Mouse (Mus musculus) testis, postnatal 14 days (tissue): ENCODE measurements around the gene Phrf1.
"Not testable (repeated sequence)": the region's sequence is repeated elsewhere in the genome, so short reads cannot be mapped to it uniquely, and the experiment has no call there.

Experiments
- DNase-seq: peaks from one replicate; pipeline ENCODE4 v3.0.0; 2021; ENCODE audit warnings: low spot score

The Phrf1 gene

GRCm38 (mm10) chr7:141213605-141214235 lies 14.9 kb upstream of the Phrf1 start, which contains the start of gene Lmntd2:
Gene Lmntd2, minus strand, starts transcription at chr7:141214080.
- peak; percentile 6 for DNase-seq

- no peak for DNase-seq
Measured at GRCm38 (mm10) chr7:141214310-141214709, 14.3 kb upstream of the Phrf1 start.

GRCm38 (mm10) chr7:141215101-141215879 lies 13.3 kb upstream of the Phrf1 start, which contains the start of gene Rassf7:
Gene Rassf7, plus strand, starts transcription at chr7:141215860.
- peak; percentile 97 for DNase-seq

- DNase-seq: no peak
Measured at GRCm38 (mm10) chr7:141215880-141216733, 12.5 kb upstream of the Phrf1 start.

- DNase-seq: peak; percentile 8
Measured at GRCm38 (mm10) chr7:141216894-141217293, 11.7 kb upstream of the Phrf1 start.

- DNase-seq: peak; percentile 12
Measured at GRCm38 (mm10) chr7:141217343-141218013, 11.1 kb upstream of the Phrf1 start.

- no peak for DNase-seq
Measured at GRCm38 (mm10) chr7:141218141-141218540, 10.4 kb upstream of the Phrf1 start.

- peak; percentile 6 for DNase-seq
Measured at GRCm38 (mm10) chr7:141218557-141219133, 9.9 kb upstream of the Phrf1 start.

GRCm38 (mm10) chr7:141219558-141220099 lies 9.0 kb upstream of the Phrf1 start:
- DNase-seq: no peak

GRCm38 (mm10) chr7:141220377-141220776 lies 8.2 kb upstream of the Phrf1 start:
- DNase-seq: no peak

- peak; percentile 94 for DNase-seq
Measured at GRCm38 (mm10) chr7:141221249-141222125, 7.1 kb upstream of the Phrf1 start.

- no peak for DNase-seq
Measured at GRCm38 (mm10) chr7:141222126-141222467, 6.5 kb upstream of the Phrf1 start.

GRCm38 (mm10) chr7:141222696-141223215 lies 5.8 kb upstream of the Phrf1 start:
- DNase-seq: no peak

GRCm38 (mm10) chr7:141226535-141226934 lies 2.0 kb upstream of the Phrf1 start:
- DNase-seq: no peak

GRCm38 (mm10) chr7:141227796-141228195 lies 788 bp upstream of the Phrf1 start:
- DNase-seq: no peak

GRCm38 (mm10) chr7:141229702-141230101 lies 1.1 kb downstream of the Phrf1 start:
- DNase-seq: no peak

- no peak for DNase-seq
Measured at GRCm38 (mm10) chr7:141230570-141230969, 2.0 kb downstream of the Phrf1 start.

GRCm38 (mm10) chr7:141231111-141231510 lies 2.5 kb downstream of the Phrf1 start:
- DNase-seq: no peak

- DNase-seq: no peak
Measured at GRCm38 (mm10) chr7:141231551-141231950, 3.0 kb downstream of the Phrf1 start.

GRCm38 (mm10) chr7:141250486-141250885 lies 21.9 kb downstream of the Phrf1 start:
- not testable (repeated sequence) for DNase-seq
